Mouse (Mus musculus) yolk sac, embryonic 10.5 days (tissue): ENCODE data around the gene Rarres2.

ENCODE experiments used
- DNase-seq: peaks from one replicate; pipeline ENCODE4 v3.0.0-alpha.2; 2017; ENCODE audit warnings: low spot score

Gene Rarres2

GRCm38 (mm10) chr6:48579215-48579648, 6.6 kb upstream of the Rarres2 start:
- no peak for DNase-seq

GRCm38 (mm10) chr6:48578736-48579135, 6.1 kb upstream of the Rarres2 start:
- DNase-seq: no peak

GRCm38 (mm10) chr6:48573981-48574380, 1.4 kb upstream of the Rarres2 start:
- no peak for DNase-seq

DNA sequence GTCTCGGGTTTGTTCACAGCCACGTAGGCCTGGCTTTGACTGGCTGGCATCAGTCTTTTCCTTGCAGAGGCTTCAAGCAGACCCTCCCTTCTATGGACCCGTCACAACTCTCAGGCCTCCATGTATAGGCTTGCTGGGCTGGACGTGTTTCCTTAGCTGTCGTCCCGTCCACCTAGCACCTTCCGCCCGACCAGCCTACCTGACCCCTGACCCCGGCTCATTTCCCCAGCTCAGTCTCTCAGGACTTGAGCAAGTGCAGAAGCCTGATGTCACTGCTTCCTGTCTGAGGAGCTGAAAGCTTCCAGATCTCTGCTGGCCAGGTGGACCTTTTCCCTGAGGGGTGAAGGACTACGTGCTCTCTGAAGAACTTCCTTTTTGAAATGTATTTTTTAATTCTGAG, 691 bp upstream of the Rarres2 start:
- peak; percentile 80 for DNase-seq

- no peak for DNase-seq
Measured at GRCm38 (mm10) chr6:48572014-48572413, 575 bp downstream of the Rarres2 start.

GRCm38 (mm10) chr6:48569065-48569807, 3.4 kb downstream of the Rarres2 start:
- no peak for DNase-seq

DNA sequence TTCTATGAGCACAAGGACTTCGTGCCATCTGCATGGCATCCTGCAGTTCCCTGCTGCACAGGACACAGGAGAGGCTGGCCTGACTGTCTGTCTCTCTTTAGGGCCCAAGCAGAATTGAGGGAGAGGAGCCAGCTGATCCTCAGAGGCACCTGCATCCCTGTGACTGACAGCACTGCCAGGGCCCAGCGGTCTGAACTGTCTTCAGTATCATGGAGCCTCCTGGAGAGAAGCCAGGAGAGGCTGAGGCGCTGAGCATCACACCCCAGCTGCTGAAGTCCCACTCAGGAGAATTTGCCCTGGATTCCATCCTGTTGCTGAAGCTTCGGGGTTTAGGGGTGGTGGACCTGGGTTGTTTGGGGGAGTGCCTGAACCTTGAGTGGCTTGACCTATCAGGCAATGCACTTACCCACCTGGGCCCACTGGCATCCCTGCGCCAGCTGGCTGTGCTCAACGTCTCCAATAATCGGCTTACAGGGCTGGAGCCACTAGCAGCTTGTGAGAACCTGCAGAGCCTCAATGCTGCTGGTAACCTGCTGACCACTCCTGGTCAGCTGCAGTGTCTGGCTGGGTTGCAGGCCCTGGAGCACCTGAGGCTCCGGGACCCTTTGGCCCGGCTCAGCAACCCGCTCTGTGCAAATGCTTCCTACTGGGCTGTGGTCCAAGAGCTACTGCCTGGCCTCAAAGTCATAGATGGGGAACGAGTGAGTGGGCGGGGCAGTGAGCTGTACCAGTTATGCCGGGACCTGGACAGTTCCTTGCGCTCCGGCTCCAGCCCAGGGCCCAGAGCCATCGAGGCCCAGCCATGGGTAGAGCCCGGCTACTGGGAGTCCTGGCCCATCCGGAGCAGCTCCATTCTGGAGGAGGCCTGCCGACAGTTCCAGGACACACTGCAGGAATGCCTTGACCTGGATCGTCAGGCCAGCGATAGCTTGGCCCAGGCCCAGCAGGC, 4.3 kb downstream of the Rarres2 start:
- DNase-seq: no peak

DNA sequence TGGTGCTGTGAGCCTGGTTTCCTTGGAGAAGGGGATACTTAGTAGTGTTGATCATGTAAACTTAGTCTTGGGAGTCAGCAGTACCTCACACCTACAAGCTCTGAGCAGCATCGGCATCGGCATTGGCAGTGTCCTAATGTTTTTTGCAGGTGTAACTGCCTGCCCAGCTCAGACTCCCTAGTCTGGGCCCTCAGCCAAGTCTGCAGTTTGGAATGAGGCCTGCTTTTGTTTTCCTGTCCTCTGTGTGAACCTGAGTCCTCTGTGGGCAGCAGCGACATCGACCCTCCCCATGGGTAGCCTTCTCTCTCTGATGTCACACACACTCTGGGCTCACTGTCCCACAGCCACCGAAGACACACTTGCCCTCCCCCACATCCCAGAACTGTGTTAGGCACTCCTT, 6.3 kb downstream of the Rarres2 start:
- no peak for DNase-seq

DNA sequence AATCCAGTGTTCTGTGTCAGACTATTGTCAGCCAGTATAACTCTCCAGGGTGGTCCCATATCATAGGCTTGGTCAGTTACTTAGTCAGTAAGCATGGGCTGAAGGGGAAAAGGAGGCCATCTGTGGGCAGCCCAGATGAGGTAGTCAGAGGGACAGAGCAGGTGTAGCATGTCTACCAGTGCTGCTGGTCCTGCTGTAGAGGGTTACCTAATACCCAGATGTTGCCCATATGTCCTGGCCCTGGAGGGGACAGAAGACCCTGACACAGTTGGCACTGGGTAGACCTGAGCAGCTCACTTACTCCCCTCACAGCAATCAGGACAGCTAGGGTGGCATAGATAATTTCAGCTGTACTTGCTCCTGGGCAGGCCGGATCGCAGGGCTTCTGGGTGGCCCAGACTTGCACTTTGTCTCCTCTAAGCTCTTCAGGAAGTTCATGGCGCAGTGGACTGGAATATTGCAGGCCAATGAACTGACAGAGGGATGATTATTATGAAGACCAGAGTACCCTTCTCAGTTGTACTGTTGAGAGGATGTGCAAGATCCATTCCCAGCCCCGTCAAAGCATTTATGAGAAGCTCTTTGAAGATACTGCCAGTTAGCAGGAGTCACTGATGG, 6.8 kb downstream of the Rarres2 start:
- DNase-seq: no peak

DNA sequence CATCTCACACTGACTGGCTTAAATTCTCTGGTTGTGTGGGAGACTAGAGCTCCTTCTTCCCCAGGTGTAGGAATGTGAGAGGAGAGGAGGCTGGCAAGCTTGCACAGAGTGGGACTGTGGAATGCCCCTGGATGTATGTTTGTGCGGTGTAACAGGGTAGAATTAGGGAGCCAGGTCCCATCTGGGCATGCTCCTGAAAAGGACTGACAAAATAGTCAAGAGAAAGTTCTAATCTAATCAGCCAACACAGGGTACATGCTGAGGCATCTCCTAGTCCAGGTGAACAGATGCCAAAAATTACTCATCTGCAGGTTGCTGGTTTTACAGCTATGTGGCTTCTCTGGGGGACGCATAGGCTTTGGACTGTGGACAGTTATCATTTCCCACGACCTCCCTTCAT, 16.6 kb downstream of the Rarres2 start:
- DNase-seq: no peak

DNA sequence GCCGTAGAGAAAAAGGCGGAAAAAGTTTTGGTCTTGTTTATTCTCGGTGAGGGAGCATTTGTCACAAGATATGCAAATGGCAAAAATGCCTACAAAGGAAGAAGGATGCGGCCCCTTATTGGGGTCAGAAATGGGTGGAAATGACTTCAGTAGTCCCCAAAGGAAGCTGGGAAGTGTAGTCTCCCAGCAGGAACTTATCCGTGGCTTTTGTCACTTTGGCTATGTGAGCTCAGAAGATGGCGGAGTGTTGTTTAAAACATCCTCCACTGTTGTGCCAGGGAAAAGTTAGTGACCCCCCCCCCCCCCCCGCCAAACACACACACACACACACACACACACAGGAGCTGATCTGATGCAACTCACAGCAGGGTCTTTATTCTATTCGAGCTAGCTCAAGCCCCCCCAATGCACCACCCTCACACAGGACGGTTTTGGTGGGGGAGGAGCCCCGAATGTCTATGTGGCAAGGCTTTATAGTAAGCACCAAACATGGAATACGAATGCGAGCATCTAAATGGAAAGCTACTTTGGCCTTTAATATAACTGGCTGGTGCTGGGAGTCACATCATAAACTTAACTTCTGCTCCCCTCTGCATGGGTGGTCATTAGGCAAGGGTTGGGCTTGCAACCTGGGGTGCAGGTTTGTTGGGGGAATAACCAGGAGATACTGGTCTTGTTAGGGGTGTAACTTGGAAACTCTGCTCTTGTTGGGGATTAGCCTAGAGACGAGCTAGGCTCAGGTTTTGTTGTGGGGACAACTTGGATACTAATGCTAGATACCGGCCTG, 17.3 kb downstream of the Rarres2 start:
- DNase-seq: peak; percentile 61

- peak; percentile 85 for DNase-seq
Measured at GRCm38 (mm10) chr6:48554280-48555103, 18.1 kb downstream of the Rarres2 start, which contains the start of gene Lrrc61. Lrrc61 (plus strand) TSS chr6:48554796.

DNA sequence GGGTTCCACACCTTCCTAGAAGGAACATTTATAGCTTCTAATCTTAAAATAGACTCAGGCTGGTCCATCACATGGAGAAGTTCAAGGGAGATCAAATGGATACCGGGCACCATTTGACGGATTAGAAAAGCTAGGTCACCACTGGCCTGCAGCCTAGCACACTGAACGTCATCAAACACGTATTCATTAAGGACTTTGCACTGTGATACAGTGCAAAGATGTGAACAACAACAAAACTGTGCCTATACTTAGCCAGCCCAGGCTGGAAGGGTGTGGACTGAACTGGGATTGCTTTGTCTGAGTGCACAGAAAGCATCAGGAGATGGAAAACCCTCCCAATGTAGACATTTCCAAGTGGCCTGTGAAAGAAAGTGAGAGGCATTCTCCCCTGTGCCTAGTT, 18.8 kb downstream of the Rarres2 start:
- no peak for DNase-seq

DNA sequence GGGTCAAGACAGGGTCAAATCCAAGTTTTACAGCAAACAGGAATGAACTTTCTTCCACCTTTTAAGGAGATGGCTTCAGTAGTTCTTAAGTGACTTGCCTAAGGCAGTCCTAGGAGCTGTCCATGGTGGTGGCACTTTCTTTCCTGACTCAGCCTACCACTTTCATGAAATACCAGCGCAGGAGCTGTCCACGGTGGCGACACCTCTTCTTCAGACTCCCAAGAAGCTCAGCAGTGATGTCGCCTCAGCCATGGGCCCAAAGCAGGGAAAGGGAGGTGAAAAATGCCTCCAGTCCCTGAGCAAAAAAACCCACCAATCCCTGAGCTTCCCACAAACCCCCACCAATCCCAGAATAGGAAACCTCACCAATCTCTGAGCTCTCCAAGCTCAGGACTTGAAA, 19.7 kb downstream of the Rarres2 start:
- DNase-seq: peak; percentile 76

GRCm38 (mm10) chr6:48548314-48548713, 24.3 kb downstream of the Rarres2 start:
- DNase-seq: no peak

GRCm38 (mm10) chr6:48546858-48547257, 25.7 kb downstream of the Rarres2 start:
- DNase-seq: no peak

- no peak for DNase-seq
Measured at GRCm38 (mm10) chr6:48546271-48546670, 26.3 kb downstream of the Rarres2 start.

- no peak for DNase-seq
Measured at GRCm38 (mm10) chr6:48545251-48545650, 27.3 kb downstream of the Rarres2 start.

- no peak for DNase-seq
Measured at GRCm38 (mm10) chr6:48542631-48543030, 30.0 kb downstream of the Rarres2 start.

GRCm38 (mm10) chr6:48541560-48542450, 30.8 kb downstream of the Rarres2 start:
- DNase-seq: peak; percentile 14
